Mouse (Mus musculus) spleen, postnatal 4 days (tissue): ENCODE measurements at regions not wholly inside any gene's neighbourhood (a gene's known extent, or its start where the extent isn't known, plus 50 kb on each side); places are given as distances from the start of the nearest gene placed in this dataset.
A peak's percentile ranks its signal among the peaks of the same experiment; 100 is the strongest.

ENCODE experiments used
- DNase-seq, 2 experiments: peaks; one replicate each; pipeline ENCODE4 v3.0.0; 2022; ENCODE audit warnings: low spot score in 2 of 2

GRCm38 (mm10) chr11:45533402-45534056 lies 318.3 kb upstream of the Clint1 start:
- DNase-seq: peak; percentile 62 to 82

GRCm38 (mm10) chr11:45535501-45536025 lies 316.3 kb upstream of the Clint1 start:
- no peak for DNase-seq

GRCm38 (mm10) chr11:45538011-45538410 lies 313.8 kb upstream of the Clint1 start:
- DNase-seq: no peak

- peak; percentile 67 to 80 for DNase-seq
Measured at GRCm38 (mm10) chr11:45539459-45539858, 312.4 kb upstream of the Clint1 start.

- no peak for DNase-seq
Measured at GRCm38 (mm10) chr11:45544531-45544930, 307.3 kb upstream of the Clint1 start.

- DNase-seq: no peak
Measured at GRCm38 (mm10) chr11:45545896-45546626, 305.8 kb upstream of the Clint1 start.

- DNase-seq: no peak
Measured at GRCm38 (mm10) chr11:45546861-45547260, 305.0 kb upstream of the Clint1 start.

- DNase-seq: no peak
Measured at GRCm38 (mm10) chr11:45550376-45550775, 301.5 kb upstream of the Clint1 start.

GRCm38 (mm10) chr11:45577469-45578154 lies 274.2 kb upstream of the Clint1 start:
- DNase-seq: no peak

- DNase-seq: no peak
Measured at GRCm38 (mm10) chr11:45592335-45592734, 259.5 kb upstream of the Clint1 start.

- no peak for DNase-seq
Measured at GRCm38 (mm10) chr11:45592890-45593642, 258.8 kb upstream of the Clint1 start.

- DNase-seq: no peak
Measured at GRCm38 (mm10) chr11:45595372-45595771, 256.5 kb upstream of the Clint1 start.

- no peak for DNase-seq
Measured at GRCm38 (mm10) chr11:45621824-45622223, 230.0 kb upstream of the Clint1 start.

GRCm38 (mm10) chr11:45622701-45623100 lies 229.2 kb upstream of the Clint1 start:
- peak in 1 of 2 experiments; percentile 23 for DNase-seq

- no peak for DNase-seq
Measured at GRCm38 (mm10) chr11:45624233-45624632, 227.6 kb upstream of the Clint1 start.

GRCm38 (mm10) chr11:45629250-45629649 lies 222.6 kb upstream of the Clint1 start:
- DNase-seq: no peak

- DNase-seq: peak in 1 of 2 experiments; percentile 42
Measured at GRCm38 (mm10) chr11:45634535-45635235, 217.2 kb upstream of the Clint1 start.

- peak in 1 of 2 experiments; percentile 5 for DNase-seq
Measured at GRCm38 (mm10) chr11:45635896-45636295, 216.0 kb upstream of the Clint1 start.

GRCm38 (mm10) chr11:45639236-45639635 lies 212.6 kb upstream of the Clint1 start:
- DNase-seq: peak in 1 of 2 experiments; percentile 56

- DNase-seq: no peak
Measured at GRCm38 (mm10) chr11:45642142-45642756, 209.6 kb upstream of the Clint1 start.
